Mouse (Mus musculus) cerebellum, postnatal 25 days (tissue): ENCODE measurements at regions not wholly inside any gene's neighbourhood (a gene's known extent, or its start where the extent isn't known, plus 50 kb on each side); places are given as distances from the start of the nearest gene placed in this dataset.

Experiments used
- DNase-seq, 2 experiments: peaks; one replicate each; pipeline ENCODE4 v3.0.0; 2021; ENCODE audit warnings: mixed read lengths in 2 of 2

GRCm38 (mm10) chr5:75826283-75827098, 151.8 kb downstream of the Kdr start:
- no peak for DNase-seq

GRCm38 (mm10) chr5:75825576-75825975, 152.7 kb downstream of the Kdr start:
- DNase-seq: no peak

- no peak for DNase-seq
Measured at GRCm38 (mm10) chr5:75824660-75825059, 153.6 kb downstream of the Kdr start.

GRCm38 (mm10) chr5:75823646-75824045, 154.6 kb downstream of the Kdr start:
- no peak for DNase-seq

- no peak for DNase-seq
Measured at GRCm38 (mm10) chr5:75817396-75817795, 160.9 kb downstream of the Kdr start.

- no peak for DNase-seq
Measured at GRCm38 (mm10) chr5:75814393-75814984, 163.8 kb downstream of the Kdr start.

GRCm38 (mm10) chr5:75812686-75813085, 165.6 kb downstream of the Kdr start:
- DNase-seq: no peak

- no peak for DNase-seq
Measured at GRCm38 (mm10) chr5:75808551-75809332, 169.5 kb downstream of the Kdr start.

GRCm38 (mm10) chr5:75805011-75805410, 173.2 kb downstream of the Kdr start:
- no peak for DNase-seq

- DNase-seq: no peak
Measured at GRCm38 (mm10) chr5:75804340-75804739, 173.9 kb downstream of the Kdr start.

GRCm38 (mm10) chr5:75803012-75803411, 175.2 kb downstream of the Kdr start:
- no peak for DNase-seq

- no peak for DNase-seq
Measured at GRCm38 (mm10) chr5:75800040-75800989, 177.9 kb downstream of the Kdr start.

GRCm38 (mm10) chr5:75799627-75800026, 178.6 kb downstream of the Kdr start:
- DNase-seq: no peak

GRCm38 (mm10) chr5:75793184-75793583, 185.1 kb downstream of the Kdr start:
- DNase-seq: no peak

- DNase-seq: no peak
Measured at GRCm38 (mm10) chr5:75791738-75792137, 186.5 kb downstream of the Kdr start.

GRCm38 (mm10) chr5:75788087-75788486, 190.2 kb downstream of the Kdr start:
- no peak for DNase-seq

- no peak for DNase-seq
Measured at GRCm38 (mm10) chr5:75786196-75786595, 192.1 kb downstream of the Kdr start.

- no peak for DNase-seq
Measured at GRCm38 (mm10) chr5:75784998-75785593, 193.2 kb downstream of the Kdr start.

- DNase-seq: no peak
Measured at GRCm38 (mm10) chr5:75770592-75770991, 195.9 kb downstream of the Kit start.

- no peak for DNase-seq
Measured at GRCm38 (mm10) chr5:75767213-75767612, 192.5 kb downstream of the Kit start.

GRCm38 (mm10) chr5:75762374-75762773, 187.7 kb downstream of the Kit start:
- no peak for DNase-seq
